Mouse (Mus musculus) olfactory bulb, adult 2 months (tissue): Measurements from ENCODE around the gene Furin. TPM values are rescaled to one million over a fixed set of nuclear protein-coding genes. Genes with fewer than 3 reads are reported as not detected.

Experiments used
- H3K27ac ChIP-seq: fragments of 200-500 bp; 2 replicates; pipeline ENCODE4 v1.5.1; 2012; ENCODE audit warnings: low read depth, low read length; ENCODE audit not compliant: insufficient read depth
- H3K4me1 ChIP-seq: fragments of 200-500 bp; 2 replicates; pipeline ENCODE4 v1.6.1; 2012; ENCODE audit warnings: low read length; ENCODE audit not compliant: control insufficient read depth, insufficient read depth
- H3K4me3 ChIP-seq: fragments of 200-500 bp; 2 replicates; pipeline ENCODE4 v1.5.1; 2012; ENCODE audit warnings: mild to moderate bottlenecking, low read depth, low read length, moderate library complexity; ENCODE audit not compliant: insufficient read depth
- CTCF ChIP-seq: fragments of 200-500 bp; IDR thresholded peaks from 2 replicates; pipeline ENCODE4 v1.5.1; 2012; ENCODE audit warnings: low read depth, mild to moderate bottlenecking, low read length, moderate library complexity; ENCODE audit not compliant: insufficient read depth
- POLR2A ChIP-seq: fragments of 200-500 bp; IDR thresholded peaks from 2 replicates; pipeline ENCODE4 v1.6.1; 2012; ENCODE audit warnings: mild to moderate bottlenecking, low read depth, low read length, moderate library complexity; ENCODE audit not compliant: insufficient read depth
- WGBS: fragments of 180-500 bp; shearing (Covaris S2); methylation state at CpG from one replicate; pipeline ENCODE4 v1.1.7; 2018; 5-methylcytosine and 5-hydroxymethylcytosine counted together
- polyA plus RNA-seq: library from polyadenylated mRNA; stranded (reverse); fragments of >200 nt; gene quantifications from 2 replicates; pipeline ENCODE4 v1.2.4, GENCODE M21; 2012; ENCODE audit warnings: low replicate concordance; ENCODE audit not compliant: missing spikeins, insufficient read depth, insufficient read length

Furin gene
- polyA plus RNA-seq, 1 experiment: not detected

DNA sequence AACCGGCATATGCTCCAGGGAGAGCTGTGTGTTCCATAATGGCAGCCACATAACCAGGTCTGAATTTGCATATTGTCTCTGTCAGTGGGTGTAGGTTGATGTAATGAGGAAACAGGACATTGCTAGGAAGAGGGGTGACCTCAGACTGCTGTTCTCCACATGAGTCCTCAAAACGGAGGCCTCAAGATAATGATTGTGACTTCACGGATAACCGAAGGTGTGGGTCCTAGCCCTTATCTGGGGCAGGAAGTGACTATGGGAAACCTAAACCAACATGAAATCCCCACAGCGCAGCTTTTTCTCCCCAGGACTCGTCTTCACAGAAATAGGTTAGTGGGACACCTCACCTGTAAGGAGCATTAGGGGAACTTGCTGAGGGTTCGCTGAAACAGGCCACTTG, 11.7 kb upstream of the Furin start:
- Histone ChIP-seq H3K4me1 (peaks cover 8% of the 10 kb centered on the region), H3K4me3 (no peak overlapping the region), H3K27ac (no peak overlapping the region)
- 96% methylated on average over 7 of the region's 7 CpGs for WGBS
- TF ChIP-seq CTCF (no peak), POLR2A (no peak)

DNA sequence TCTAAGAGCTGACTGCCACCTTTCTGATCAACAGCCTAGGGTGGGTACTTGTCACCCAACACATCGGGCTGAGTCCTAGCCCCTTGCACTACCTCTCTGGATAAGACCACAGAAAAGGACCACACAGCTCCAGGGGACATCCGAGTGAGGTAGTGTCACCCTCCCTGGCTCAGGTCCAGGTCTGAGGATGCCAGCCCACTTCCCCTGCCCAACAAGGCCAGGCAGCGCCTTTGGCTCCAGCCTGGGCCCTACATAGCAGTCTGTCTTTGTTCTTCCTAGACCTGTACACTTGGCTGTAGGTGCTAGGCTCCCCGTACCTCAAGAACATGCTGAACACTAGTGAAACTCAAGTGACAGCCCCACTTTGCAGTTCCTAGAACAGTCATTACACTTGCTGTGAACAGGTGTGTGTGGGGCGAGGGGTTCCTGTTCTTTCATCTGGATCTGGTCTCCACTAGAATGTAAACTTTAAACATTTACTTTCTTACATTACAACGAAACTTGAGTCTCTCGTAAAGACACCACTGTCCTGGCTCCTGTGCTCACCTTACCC, 9.1 kb upstream of the Furin start:
- Histone ChIP-seq H3K27ac (no peak overlapping the region), H3K4me3 (no peak overlapping the region), H3K4me1 (peaks cover 11% of the 10 kb centered on the region)
- WGBS: 88% methylated on average over 7 of the region's 7 CpGs
- no peak for TF ChIP-seq POLR2A

DNA sequence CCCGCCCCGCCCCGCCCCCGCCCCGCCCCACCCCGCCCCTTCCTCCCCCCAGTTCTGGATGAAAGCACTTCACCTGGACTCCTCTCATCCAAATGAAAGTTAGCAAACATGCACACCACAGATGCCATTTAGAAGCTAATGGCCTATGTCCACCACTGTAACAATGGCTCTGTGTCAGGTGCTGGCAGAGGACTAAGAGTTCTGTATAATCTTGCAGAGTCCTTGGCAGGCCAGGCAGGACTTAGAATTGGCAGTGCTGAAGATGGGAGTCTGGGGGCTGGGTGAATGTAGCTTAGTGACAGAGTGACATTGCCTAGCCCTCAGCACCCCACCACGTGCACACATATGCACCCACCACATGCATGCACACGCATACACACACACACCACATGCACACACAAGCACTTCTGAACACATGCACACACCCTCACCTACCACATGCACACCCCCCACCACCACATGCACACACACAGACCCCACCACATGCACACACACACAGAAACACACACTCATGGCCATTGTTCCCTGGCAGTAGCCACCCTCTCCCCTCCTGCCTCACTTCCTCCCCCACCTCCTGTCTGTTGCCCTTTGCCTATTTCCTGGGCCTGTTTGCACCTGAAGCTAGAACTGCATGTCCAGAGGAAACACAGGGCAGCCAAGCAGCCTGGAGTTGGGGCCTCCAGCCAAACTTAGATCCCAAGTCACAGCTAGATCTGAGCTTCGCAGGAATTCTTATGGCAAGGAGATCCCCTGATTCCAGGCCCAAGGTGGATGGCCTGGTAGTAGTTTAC, 8.5 kb upstream of the Furin start:
- peaks cover 11% of the 10 kb centered on the region for H3K4me1 ChIP-seq
- no peak overlapping the region for H3K4me3 ChIP-seq
- TF ChIP-seq CTCF (no peak), POLR2A (no peak)
- no peak overlapping the region for H3K27ac ChIP-seq
- WGBS: 72% methylated on average over 9 of the region's 9 CpGs

DNA sequence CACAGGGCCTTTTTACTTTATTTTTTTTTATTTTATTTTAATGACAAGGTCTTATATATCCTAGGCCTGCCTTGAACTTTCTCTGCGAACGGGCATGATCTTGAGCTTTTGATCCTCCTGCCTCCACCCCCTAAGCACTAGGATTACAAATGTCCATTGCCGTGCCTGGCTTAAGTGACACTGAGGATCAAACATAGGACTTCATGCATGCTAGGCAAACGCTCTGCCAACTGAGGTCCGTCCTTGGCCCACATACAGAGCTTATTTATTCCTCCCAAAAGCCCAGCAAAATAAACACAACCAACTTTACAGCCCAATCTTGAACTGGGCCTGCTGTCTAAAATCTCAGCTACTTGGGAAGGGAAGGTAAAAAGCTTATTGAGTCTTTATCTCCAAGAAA, 7.5 kb upstream of the Furin start:
- H3K4me1 ChIP-seq: peaks cover 11% of the 10 kb centered on the region
- no peak overlapping the region for H3K4me3 ChIP-seq
- TF ChIP-seq POLR2A (no peak), CTCF (no peak)
- H3K27ac ChIP-seq: no peak overlapping the region
- WGBS: 58% methylated on average over 5 of the region's 5 CpGs

DNA sequence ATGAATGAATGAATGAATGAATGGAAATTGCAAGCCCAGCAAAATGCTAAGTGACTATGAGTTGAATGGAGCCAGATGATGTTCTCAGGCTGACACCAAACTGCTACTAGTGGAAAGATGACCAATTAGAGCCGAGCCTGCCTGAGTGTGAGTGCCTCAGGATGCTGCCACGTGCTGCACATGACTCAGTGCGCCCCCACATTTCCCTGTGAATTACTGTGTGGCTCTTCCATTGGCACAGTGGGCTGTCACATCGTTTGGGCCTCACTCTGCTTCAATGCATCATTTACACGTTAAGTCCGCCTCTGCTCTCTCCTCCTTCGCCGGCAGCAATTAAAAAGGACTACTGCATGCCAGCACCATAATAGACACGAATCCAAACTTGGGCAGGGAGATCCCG, 7.0 kb upstream of the Furin start:
- 26% methylated on average over 10 of the region's 10 CpGs for WGBS
- TF ChIP-seq POLR2A: no peak
- no peak for TF ChIP-seq CTCF
- no peak overlapping the region for H3K4me3 ChIP-seq
- peaks cover 11% of the 10 kb centered on the region for H3K4me1 ChIP-seq
- no peak overlapping the region for H3K27ac ChIP-seq

DNA sequence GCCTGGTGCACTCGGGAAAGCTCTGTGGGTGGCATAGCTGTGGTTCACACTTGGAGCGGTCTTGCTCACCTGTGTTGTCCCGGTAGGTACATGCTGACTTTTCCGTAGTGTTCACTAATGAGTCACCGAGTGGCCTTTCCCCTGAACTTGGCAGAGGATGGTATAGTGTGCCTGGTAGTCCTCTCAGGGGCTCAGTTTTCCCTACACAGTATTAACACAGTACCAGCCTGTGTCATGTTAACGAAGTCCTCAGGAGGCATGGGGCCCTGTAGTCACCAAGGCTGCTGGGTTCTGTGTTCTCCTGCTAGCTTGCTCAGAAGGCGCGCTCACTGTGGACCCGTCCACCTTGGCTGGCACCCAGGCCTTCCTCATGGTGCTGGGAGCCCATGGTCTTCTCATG, 5.1 kb upstream of the Furin start:
- 72% methylated on average over 9 of the region's 9 CpGs for WGBS
- peaks cover 11% of the 10 kb centered on the region for H3K4me1 ChIP-seq
- H3K27ac ChIP-seq: no peak overlapping the region
- no peak overlapping the region for H3K4me3 ChIP-seq
- no peak for TF ChIP-seq POLR2A
- TF ChIP-seq CTCF: no peak

DNA sequence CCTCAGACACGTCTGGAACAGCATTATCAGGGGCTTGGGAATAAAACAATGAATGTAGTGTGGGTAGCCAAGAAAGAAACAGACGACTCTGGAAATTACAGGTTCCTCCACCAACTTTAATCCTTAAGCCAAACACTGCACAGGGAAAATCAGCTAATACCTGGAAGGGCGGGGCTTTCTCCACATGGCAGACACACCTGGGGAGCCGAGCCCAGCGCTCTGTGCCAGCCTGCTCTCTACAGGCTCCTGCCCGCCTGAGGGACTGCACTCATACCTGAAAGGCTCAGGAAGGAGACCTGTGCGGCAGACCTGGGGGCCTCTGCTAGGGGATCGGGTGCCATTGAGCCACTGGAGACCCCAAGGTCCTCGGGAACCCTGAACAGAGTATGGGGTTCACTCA, 2.5 kb upstream of the Furin start:
- H3K4me3 ChIP-seq: no peak overlapping the region
- WGBS: 82% methylated on average over 9 of the region's 9 CpGs

DNA sequence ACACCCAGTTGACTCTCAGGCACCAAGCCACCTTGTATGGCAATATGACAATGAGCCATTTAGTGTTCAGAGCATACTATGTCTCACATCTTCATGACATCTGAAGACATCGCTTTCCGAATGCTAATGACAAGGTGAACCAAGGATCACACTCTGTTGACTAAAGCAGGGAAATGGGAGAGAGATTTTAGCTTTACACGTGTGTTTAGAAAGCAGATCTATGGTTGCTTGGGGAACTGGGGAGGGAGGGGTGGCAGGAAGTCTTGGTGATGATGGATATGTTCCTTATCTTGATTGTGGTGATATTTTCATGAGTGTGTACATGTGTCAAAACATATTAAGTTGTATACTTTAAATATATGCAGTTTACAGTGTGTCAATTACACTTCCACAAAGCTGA, 950 bp upstream of the Furin start:
- 93% methylated on average over 3 of the region's 3 CpGs for WGBS
- no peak overlapping the region for H3K4me3 ChIP-seq
- TF ChIP-seq CTCF: no peak
- no peak for TF ChIP-seq POLR2A

More for the DNA sequence above, 2.5 kb upstream of the Furin start:
- TF ChIP-seq CTCF (no peak), POLR2A (no peak)
- Histone ChIP-seq H3K4me1 (peaks cover 19% of the 10 kb centered on the region), H3K27ac (no peak overlapping the region)

DNA sequence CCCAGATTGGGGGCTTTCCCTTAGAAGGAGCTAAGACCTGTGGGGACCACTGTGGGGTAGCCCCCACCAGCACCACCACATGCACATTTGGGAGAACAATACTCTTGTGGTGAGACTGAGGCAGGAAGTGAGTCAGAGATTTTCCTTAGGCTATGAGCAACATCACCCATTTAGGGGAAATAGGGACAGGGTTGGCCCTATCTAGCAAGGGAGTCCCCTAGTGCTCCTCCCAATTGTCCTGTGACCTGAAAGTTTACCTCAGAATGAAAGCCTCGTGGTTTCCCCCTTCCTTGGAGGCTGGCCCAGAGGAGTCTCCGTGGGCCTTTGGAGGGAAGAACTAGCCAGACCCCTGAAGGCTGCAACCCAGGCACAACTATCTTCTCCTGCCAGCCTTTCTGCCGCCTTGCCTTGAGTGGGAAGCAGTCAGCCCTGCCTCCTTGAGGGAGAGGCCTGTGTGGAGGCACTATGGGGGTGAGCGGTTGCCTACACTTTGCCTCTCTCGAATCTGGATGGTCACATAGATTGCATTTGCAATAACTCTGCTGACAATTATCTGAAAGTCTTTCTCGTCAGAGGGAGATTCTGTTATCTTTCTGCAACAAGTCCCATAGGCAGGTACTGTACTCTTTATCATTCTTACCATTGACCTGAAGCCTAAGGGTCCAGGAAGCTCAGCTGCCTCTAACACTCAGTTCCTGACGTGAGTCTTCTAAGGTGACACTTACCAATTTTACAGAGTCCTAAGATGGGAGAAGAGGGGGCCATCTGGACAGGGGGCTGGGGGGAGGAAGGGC, 938 bp downstream of the Furin start:
- H3K4me1 ChIP-seq: peaks cover 29% of the 10 kb centered on the region
- TF ChIP-seq POLR2A (no peak), CTCF (no peak)
- 55% methylated on average over 7 of the region's 7 CpGs for WGBS
- H3K27ac ChIP-seq: no peak overlapping the region
- no peak overlapping the region for H3K4me3 ChIP-seq

More for the DNA sequence above, 950 bp upstream of the Furin start:
- no peak overlapping the region for H3K27ac ChIP-seq
- H3K4me1 ChIP-seq: peaks cover 21% of the 10 kb centered on the region
